Mouse (Mus musculus): ENCODE results near the gene Pptc7. TPM values are rescaled to one million over a fixed set of nuclear protein-coding genes. Genes with fewer than 3 reads are reported as not detected.
A peak's percentile ranks its signal among the peaks of the same experiment; 100 is the strongest.

The Pptc7 gene
- total RNA-seq, 2 experiments from 2014 or later: 103 to 115 TPM

DNA sequence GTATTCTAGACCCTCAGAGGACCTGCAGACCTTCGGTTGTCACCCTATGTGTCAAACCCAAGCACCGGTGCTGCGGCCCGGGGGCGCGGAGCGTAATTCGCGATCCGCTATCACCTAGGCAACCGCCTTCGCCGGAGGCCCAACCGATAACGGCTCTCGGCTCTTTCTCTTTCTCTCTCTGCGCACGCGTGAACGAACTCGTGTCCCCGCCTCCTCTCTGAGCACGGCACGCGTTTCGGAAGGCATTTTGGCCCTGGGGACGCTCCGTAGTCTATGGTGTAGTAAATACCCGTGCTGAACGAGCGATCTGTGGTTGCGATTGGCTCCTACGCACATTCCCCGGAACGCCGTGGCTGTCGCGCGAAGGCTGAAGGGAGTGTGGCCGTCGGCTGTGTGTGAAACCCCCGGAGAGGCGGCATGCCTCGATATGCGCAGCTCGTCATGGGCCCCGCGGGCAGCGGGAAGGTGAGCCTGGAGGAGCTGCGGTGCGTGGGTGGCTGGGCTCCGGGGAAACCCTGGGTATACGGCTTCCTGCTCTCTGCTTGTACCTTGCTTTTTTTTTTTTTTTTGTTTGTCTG is 88.1 kb downstream of the Pptc7 start, which contains the start of gene Fam216a:
TSS of gene Fam216a (minus strand) at position 173 of the 578 bp plus-strand sequence.
- peak within 1 kb of the TSS; percentile 90 for H3K4me3 ChIP-seq
- DNase-seq: peak; percentile 99
- TF ChIP-seq CTCF (IDR thresholded peaks at IDR 0.05): no peak
- H3K27ac ChIP-seq: peak within 1 kb of the TSS; percentile 95
- intact Hi-C loops (cut with DNase I): no loop called here

DNA sequence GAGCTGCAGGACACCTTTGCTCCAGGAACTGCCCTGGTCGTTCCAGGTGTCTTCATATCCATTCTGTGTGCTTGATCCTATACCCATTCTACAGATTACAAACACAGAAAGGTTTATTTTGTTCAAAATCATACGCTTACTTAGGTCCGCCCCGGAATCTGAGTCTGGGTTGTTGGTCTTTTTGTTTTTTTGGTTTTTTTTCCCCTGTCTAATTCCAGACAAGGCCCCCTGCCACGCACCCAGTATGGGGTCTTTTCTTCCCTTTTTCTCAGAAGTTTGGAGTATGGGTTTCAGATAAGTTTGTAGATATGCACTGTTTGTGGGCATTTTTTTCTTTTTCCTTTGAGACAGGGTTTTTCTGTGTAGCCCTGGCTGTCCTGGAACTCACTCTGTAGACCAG is 88.7 kb downstream of the Pptc7 start:
- DNase-seq: no peak
- Histone ChIP-seq H3K4me3 (peak overlapping the region; percentile 90), H3K27ac (peak overlapping the region; percentile 95)
- intact Hi-C loops (cut with DNase I): no loop called here
- no peak for TF ChIP-seq CTCF (IDR thresholded peaks at IDR 0.05)

Other genes starting within 250 kb of the Pptc7 start
- gene Cux2, start 234.3 kb upstream of the Pptc7 start, total RNA-seq (2021): 1 to 10 TPM; 3.9 to 6.0 TPM
- gene Myl2, start 183.4 kb upstream of the Pptc7 start, total RNA-seq (2021): 1,000 to 10,000 TPM in 1 of 2 experiments, 100 to 1,000 TPM in 1; 776 to 2,566 TPM
- gene Ccdc63, start 143.5 kb upstream of the Pptc7 start, total RNA-seq (2021): not detected
- gene Ppp1cc, start 126.1 kb upstream of the Pptc7 start, total RNA-seq (2021): 100 to 1,000 TPM; 154 to 155 TPM
- under 1 TPM; 0.28 to 0.61 TPM for gene Hvcn1, start 77.6 kb upstream of the Pptc7 start, total RNA-seq (2021)
- gene Tctn1, start 19.9 kb upstream of the Pptc7 start, total RNA-seq (2021): 1 to 10 TPM; 1.8 to 2.0 TPM
- gene Rad9b, start 69.9 kb downstream of the Pptc7 start, total RNA-seq (2021): under 1 TPM; 0.38 to 0.45 TPM
- 10 to 100 TPM; 35.0 to 46.0 TPM for gene Vps29, start 70.0 kb downstream of the Pptc7 start, total RNA-seq (2021)
- 10 to 100 TPM; 22.1 to 28.5 TPM for gene Gpn3, start 87.5 kb downstream of the Pptc7 start, total RNA-seq (2021)
- 1 to 10 TPM; 4.9 to 5.5 TPM for gene Fam216a, start 88.0 kb downstream of the Pptc7 start, total RNA-seq (2021)
- gene Arpc3, start 107.5 kb downstream of the Pptc7 start, total RNA-seq (2021): 10 to 100 TPM; 45.2 to 62.8 TPM
- 10 to 100 TPM; 14.3 to 16.8 TPM for gene Anapc7, start 137.3 kb downstream of the Pptc7 start, total RNA-seq (2021)
- gene Atp2a2, start 217.9 kb downstream of the Pptc7 start, total RNA-seq (2021): 100 to 1,000 TPM; 387 to 963 TPM